Mouse (Mus musculus): ENCODE measurements around the gene Gm10310.
"Not testable (repeated sequence)": the region's sequence is repeated elsewhere in the genome, so short reads cannot be mapped to it uniquely, and the experiment has no call there.

Gm10310 gene

GRCm38 (mm10) chr10:129984962-129985361 is at the start of gene Gm10310:
Gene Gm10310, minus strand, starts transcription at chr10:129985062.
- not testable (repeated sequence) for DNase-seq

- no peak for DNase-seq
These were observed 45.2 kb upstream of the Gm10310 start, which contains the start of gene Olfr821 for GRCm38 (mm10) chr10:130030048-130030447. Gene Olfr821, plus strand, starts transcription at chr10:130030348.

DNA sequence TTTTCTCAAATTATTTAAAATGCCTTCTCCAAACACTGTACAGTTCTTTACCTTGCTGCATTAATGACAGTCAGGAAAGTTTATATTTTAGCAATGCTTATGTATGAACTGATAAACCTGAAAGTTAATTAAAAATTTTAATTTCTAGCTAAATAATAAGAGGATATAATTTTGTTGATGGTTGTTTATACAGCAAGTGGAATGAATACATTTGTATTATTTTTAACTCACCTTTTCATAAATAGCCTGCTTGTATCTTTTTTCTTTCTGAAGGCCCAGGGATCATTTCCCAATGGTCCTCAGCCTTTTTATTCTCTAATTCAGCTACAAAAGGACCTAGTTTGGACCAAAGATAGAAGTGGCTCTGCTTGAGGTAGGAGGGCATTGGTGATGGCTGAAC is 27.5 kb upstream of the Gm10310 start, which contains the start of gene Olfr820:
Olfr820 (plus strand) TSS at position 301 of the 400 bp plus-strand sequence.
- no peak for DNase-seq

DNA sequence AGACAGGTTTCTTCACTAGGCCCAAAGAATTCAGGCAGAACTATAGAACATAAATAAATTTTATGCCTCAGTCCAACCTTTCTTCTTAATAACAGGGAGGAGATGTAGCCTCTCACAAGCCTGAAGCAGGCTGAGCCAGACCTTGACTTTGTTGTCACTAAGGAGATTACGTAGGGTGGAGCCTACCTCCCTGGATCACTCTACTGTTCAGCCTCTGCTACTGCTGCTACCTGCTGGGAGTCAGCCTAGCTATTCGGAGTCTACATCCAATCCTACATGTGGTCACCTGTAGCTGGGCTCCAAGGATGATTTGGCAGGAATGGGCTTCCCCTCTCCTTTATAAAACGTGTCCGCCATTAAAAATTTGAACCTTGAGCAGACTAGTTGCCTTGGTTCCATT is 20.5 kb upstream of the Gm10310 start:
- not testable (repeated sequence) for DNase-seq

DNA sequence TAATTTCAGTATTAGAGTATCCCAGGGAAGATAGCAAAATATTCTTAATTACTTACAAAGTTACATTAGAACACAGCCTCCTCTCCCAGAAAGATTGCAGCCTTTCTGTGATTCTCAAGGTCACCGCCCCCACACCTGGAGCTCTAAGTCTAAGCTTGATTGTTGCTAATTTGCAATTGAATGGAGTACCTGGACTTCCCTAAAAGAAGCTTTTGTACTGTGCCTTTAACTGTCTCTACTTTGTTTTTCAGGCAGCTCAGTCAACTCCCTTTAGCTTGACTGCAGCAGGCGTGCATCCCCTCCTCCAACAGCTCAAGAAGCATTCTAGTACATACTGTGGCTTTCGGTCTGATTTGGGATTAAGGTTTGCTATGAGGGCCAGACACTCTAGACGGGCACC is 19.2 kb upstream of the Gm10310 start:
- DNase-seq = not testable (repeated sequence)

DNA sequence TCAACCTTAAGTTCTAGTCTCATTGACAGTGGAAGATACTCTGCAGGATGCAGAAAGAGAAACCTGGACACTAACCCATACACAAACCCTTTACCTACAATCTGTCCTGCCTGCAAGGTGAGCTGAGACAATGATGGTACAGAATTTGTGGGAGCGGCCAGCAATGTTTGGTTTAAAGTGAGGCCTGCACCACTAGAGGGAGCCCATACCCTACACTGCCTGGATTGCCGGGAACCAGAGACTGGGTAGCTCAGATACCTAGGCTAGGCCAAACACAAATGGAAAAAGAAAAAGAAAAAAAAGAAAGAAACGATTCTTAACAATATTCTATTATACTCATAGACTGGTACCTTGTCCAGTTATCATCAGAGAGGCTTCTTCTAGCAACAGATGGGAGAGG is 3.0 kb downstream of the Gm10310 start:
- not testable (repeated sequence) for DNase-seq

GRCm38 (mm10) chr10:129976040-129976439 is 8.8 kb downstream of the Gm10310 start, which contains the start of gene Olfr247:
Gene Olfr247, minus strand, starts transcription at chr10:129976140.
- not testable (repeated sequence) for DNase-seq

- DNase-seq = not testable (repeated sequence)
These were observed 11.9 kb downstream of the Gm10310 start for GRCm38 (mm10) chr10:129972994-129973393.

- not testable (repeated sequence) for DNase-seq
These were observed 17.7 kb downstream of the Gm10310 start, which contains the start of gene Olfr819 for GRCm38 (mm10) chr10:129967166-129967565. Gene Olfr819, minus strand, starts transcription at chr10:129967266.

- not testable (repeated sequence) for DNase-seq
These were observed 18.6 kb downstream of the Gm10310 start for GRCm38 (mm10) chr10:129966232-129966631.

DNA sequence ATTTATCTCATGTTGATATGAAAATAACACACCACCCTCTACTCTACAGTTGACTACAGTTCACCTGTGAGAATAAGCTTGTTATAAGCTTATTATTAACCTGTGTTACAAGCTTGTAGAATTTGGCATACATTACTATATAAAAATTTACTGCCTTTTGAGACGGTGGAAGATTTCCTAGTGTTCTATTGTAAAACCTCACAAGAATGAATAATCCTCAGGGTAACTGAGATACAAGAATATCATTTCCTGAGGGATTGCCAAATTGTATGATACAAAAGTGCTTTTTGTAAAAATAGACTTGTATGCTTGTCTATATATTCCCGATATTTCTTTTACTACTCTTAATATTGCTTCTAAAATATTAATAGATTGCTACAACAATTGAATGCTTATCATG is 35.9 kb downstream of the Gm10310 start, which contains the start of gene Olfr818:
Olfr818 (minus strand) TSS at position 101 of the 400 bp plus-strand sequence.
- no peak for DNase-seq
